Mouse (Mus musculus): Measurements from ENCODE around the gene Olfr1494. TPM values are rescaled to one million over a fixed set of nuclear protein-coding genes. Genes with fewer than 3 reads are reported as not detected.

Gene Olfr1494
- not detected in 2 replicates for polyA plus RNA-seq (2014; fragmentation: Nextera tagmentation; extraction: Ambion mirVana)

- 95% methylated on average over 4 of the region's 4 CpGs for WGBS
These were observed at the start of gene Olfr1494 for GRCm38 (mm10) chr19:13739428-13739827. TSS of gene Olfr1494 (plus strand) at chr19:13739728.

GRCm38 (mm10) chr19:13696968-13697367, 42.6 kb upstream of the Olfr1494 start, which contains the start of gene Olfr1491:
TSS of gene Olfr1491 (plus strand) at chr19:13697268.
- H3K9ac ChIP-seq (ENCODE audit: low read length): no peak within 1 kb of the TSS
- no peaks in the 10 kb centered on the region for H3K9me3 ChIP-seq (replicated peaks; ENCODE audit: control insufficient read depth, low read length)
- no peaks in the 10 kb centered on the region for H3K36me3 ChIP-seq (ENCODE audit: control insufficient read depth, insufficient read depth, low read length)
- H3K4me2 ChIP-seq (ENCODE audit: low read length): no peak within 1 kb of the TSS
- no peak within 1 kb of the TSS for H3K27ac ChIP-seq (ENCODE audit: low read depth, low read length)
- ATAC-seq (no peak), DNase-seq (ENCODE audit: low spot score) (no peak)
- WGBS: 78% methylated on average over 3 of the region's 3 CpGs
- H3K27me3 ChIP-seq (replicated peaks; ENCODE audit: control insufficient read depth, insufficient read depth, low read length): no peaks in the 10 kb centered on the region
- no peak within 1 kb of the TSS for H3K4me3 ChIP-seq (ENCODE audit: low read depth, low read length)
- H3K4me1 ChIP-seq (ENCODE audit: control insufficient read depth, insufficient read depth, low read length): no peaks in the 10 kb centered on the region

More at GRCm38 (mm10) chr19:13739428-13739827, at the start of gene Olfr1494:
- no peaks in the 10 kb centered on the region for H3K36me3 ChIP-seq (ENCODE audit: control insufficient read depth, insufficient read depth, low read length)
- no peak within 1 kb of the TSS for H3K4me3 ChIP-seq (ENCODE audit: low read depth, low read length)
- DNase-seq (ENCODE audit: low spot score) (no peak), ATAC-seq (no peak)
- H3K4me1 ChIP-seq (ENCODE audit: control insufficient read depth, insufficient read depth, low read length): no peaks in the 10 kb centered on the region
- H3K9ac ChIP-seq (ENCODE audit: low read length): no peak within 1 kb of the TSS
- no peaks in the 10 kb centered on the region for H3K9me3 ChIP-seq (replicated peaks; ENCODE audit: control insufficient read depth, low read length)
- H3K4me2 ChIP-seq (ENCODE audit: low read length): no peak within 1 kb of the TSS
- H3K27ac ChIP-seq (ENCODE audit: low read depth, low read length): no peak within 1 kb of the TSS
- H3K27me3 ChIP-seq (replicated peaks; ENCODE audit: control insufficient read depth, insufficient read depth, low read length): no peaks in the 10 kb centered on the region

GRCm38 (mm10) chr19:13722978-13723377, 16.6 kb upstream of the Olfr1494 start, which contains the start of gene Olfr1493-ps1:
TSS of gene Olfr1493-ps1 (plus strand) at chr19:13723278.
- no peak for ATAC-seq
- Histone ChIP-seq H3K36me3 (ENCODE audit: control insufficient read depth, insufficient read depth, low read length) (no peaks in the 10 kb centered on the region), H3K4me1 (ENCODE audit: control insufficient read depth, insufficient read depth, low read length) (no peaks in the 10 kb centered on the region), H3K27ac (ENCODE audit: low read depth, low read length) (no peak within 1 kb of the TSS), H3K27me3 (replicated peaks; ENCODE audit: control insufficient read depth, insufficient read depth, low read length) (no peaks in the 10 kb centered on the region), H3K9ac (ENCODE audit: low read length) (no peak within 1 kb of the TSS), H3K9me3 (replicated peaks; ENCODE audit: control insufficient read depth, low read length) (no peaks in the 10 kb centered on the region), H3K4me3 (ENCODE audit: low read depth, low read length) (no peak within 1 kb of the TSS), H3K4me2 (ENCODE audit: low read length) (no peak within 1 kb of the TSS)
- no peak for DNase-seq (ENCODE audit: low spot score)
- 52% methylated on average over 2 of the region's 2 CpGs for WGBS

GRCm38 (mm10) chr19:13749366-13749765, 9.8 kb downstream of the Olfr1494 start:
- Histone ChIP-seq H3K4me1 (ENCODE audit: control insufficient read depth, insufficient read depth, low read length) (no peaks in the 10 kb centered on the region), H3K27me3 (replicated peaks; ENCODE audit: control insufficient read depth, insufficient read depth, low read length) (no peaks in the 10 kb centered on the region), H3K4me3 (ENCODE audit: low read depth, low read length) (no peak overlapping the region), H3K9me3 (replicated peaks; ENCODE audit: control insufficient read depth, low read length) (no peaks in the 10 kb centered on the region), H3K4me2 (ENCODE audit: low read length) (no peak overlapping the region), H3K27ac (ENCODE audit: low read depth, low read length) (no peak overlapping the region), H3K36me3 (ENCODE audit: control insufficient read depth, insufficient read depth, low read length) (no peaks in the 10 kb centered on the region), H3K9ac (ENCODE audit: low read length) (no peak overlapping the region)
- no peak for DNase-seq (ENCODE audit: low spot score)
- ATAC-seq: no peak
- 89% methylated on average over 1 of the region's 1 CpGs for WGBS

GRCm38 (mm10) chr19:13764306-13764705, 24.8 kb downstream of the Olfr1494 start, which contains the start of gene Olfr1495:
TSS of gene Olfr1495 (plus strand) at chr19:13764606.
- Histone ChIP-seq H3K36me3 (ENCODE audit: control insufficient read depth, insufficient read depth, low read length) (no peaks in the 10 kb centered on the region), H3K4me3 (ENCODE audit: low read depth, low read length) (no peak within 1 kb of the TSS), H3K27ac (ENCODE audit: low read depth, low read length) (no peak within 1 kb of the TSS), H3K9ac (ENCODE audit: low read length) (no peak within 1 kb of the TSS), H3K9me3 (replicated peaks; ENCODE audit: control insufficient read depth, low read length) (no peaks in the 10 kb centered on the region), H3K4me1 (ENCODE audit: control insufficient read depth, insufficient read depth, low read length) (no peaks in the 10 kb centered on the region), H3K4me2 (ENCODE audit: low read length) (no peak within 1 kb of the TSS), H3K27me3 (replicated peaks; ENCODE audit: control insufficient read depth, insufficient read depth, low read length) (no peaks in the 10 kb centered on the region)
- 78% methylated on average over 3 of the region's 3 CpGs for WGBS
- DNase-seq (ENCODE audit: low spot score) (no peak), ATAC-seq (no peak)

- DNase-seq (ENCODE audit: low spot score): no peak
These were observed 29.2 kb downstream of the Olfr1494 start for GRCm38 (mm10) chr19:13768565-13769276.

GRCm38 (mm10) chr19:13777578-13777977, 38.0 kb downstream of the Olfr1494 start, which contains the start of gene Olfr1496:
TSS of gene Olfr1496 (plus strand) at chr19:13777878.
- Histone ChIP-seq H3K27ac (ENCODE audit: low read depth, low read length) (no peak within 1 kb of the TSS), H3K9me3 (replicated peaks; ENCODE audit: control insufficient read depth, low read length) (no peaks in the 10 kb centered on the region), H3K4me1 (ENCODE audit: control insufficient read depth, insufficient read depth, low read length) (no peaks in the 10 kb centered on the region), H3K36me3 (ENCODE audit: control insufficient read depth, insufficient read depth, low read length) (no peaks in the 10 kb centered on the region), H3K4me3 (ENCODE audit: low read depth, low read length) (no peak within 1 kb of the TSS), H3K9ac (ENCODE audit: low read length) (no peak within 1 kb of the TSS), H3K4me2 (ENCODE audit: low read length) (no peak within 1 kb of the TSS), H3K27me3 (replicated peaks; ENCODE audit: control insufficient read depth, insufficient read depth, low read length) (no peaks in the 10 kb centered on the region)
- ATAC-seq (no peak), DNase-seq (ENCODE audit: low spot score) (no peak)
- 93% methylated on average over 1 of the region's 1 CpGs for WGBS

More at GRCm38 (mm10) chr19:13768565-13769276, 29.2 kb downstream of the Olfr1494 start:
- H3K4me2 ChIP-seq (ENCODE audit: low read length): no peak overlapping the region
- H3K27me3 ChIP-seq (replicated peaks; ENCODE audit: control insufficient read depth, insufficient read depth, low read length): no peaks in the 10 kb centered on the region
- no peak overlapping the region for H3K27ac ChIP-seq (ENCODE audit: low read depth, low read length)
- no peak overlapping the region for H3K9ac ChIP-seq (ENCODE audit: low read length)
- H3K36me3 ChIP-seq (ENCODE audit: control insufficient read depth, insufficient read depth, low read length): no peaks in the 10 kb centered on the region
- ATAC-seq: no peak
- no peak overlapping the region for H3K4me3 ChIP-seq (ENCODE audit: low read depth, low read length)
- H3K4me1 ChIP-seq (ENCODE audit: control insufficient read depth, insufficient read depth, low read length): no peaks in the 10 kb centered on the region
- no peaks in the 10 kb centered on the region for H3K9me3 ChIP-seq (replicated peaks; ENCODE audit: control insufficient read depth, low read length)
- WGBS: 94% methylated on average over 9 of the region's 9 CpGs

GRCm38 (mm10) chr19:13798102-13798501, 58.6 kb downstream of the Olfr1494 start, which contains the start of gene Olfr1497:
TSS of gene Olfr1497 (minus strand) at chr19:13798202.
- DNase-seq (ENCODE audit: low spot score): no peak
- Histone ChIP-seq H3K9me3 (replicated peaks; ENCODE audit: control insufficient read depth, low read length) (no peaks in the 10 kb centered on the region), H3K4me1 (ENCODE audit: control insufficient read depth, insufficient read depth, low read length) (no peaks in the 10 kb centered on the region), H3K27me3 (replicated peaks; ENCODE audit: control insufficient read depth, insufficient read depth, low read length) (no peaks in the 10 kb centered on the region), H3K4me3 (ENCODE audit: low read depth, low read length) (no peak within 1 kb of the TSS), H3K4me2 (ENCODE audit: low read length) (no peak within 1 kb of the TSS), H3K9ac (ENCODE audit: low read length) (no peak within 1 kb of the TSS), H3K27ac (ENCODE audit: low read depth, low read length) (no peak within 1 kb of the TSS), H3K36me3 (ENCODE audit: control insufficient read depth, insufficient read depth, low read length) (no peaks in the 10 kb centered on the region)
- ATAC-seq: no peak

All from forebrain, embryonic 14.5 days (tissue).